Mouse (Mus musculus): ENCODE measurements around the gene Gm45062.

Gm45062 gene

GRCm38 (mm10) chr6:8368198-8368864 lies 109.1 kb downstream of the Gm45062 start:
- DNase-seq (ENCODE audit: low spot score): no peak

GRCm38 (mm10) chr6:8370624-8371023 lies 111.4 kb downstream of the Gm45062 start:
- DNase-seq (ENCODE audit: low spot score): no peak

GRCm38 (mm10) chr6:8373051-8373450 lies 113.8 kb downstream of the Gm45062 start:
- DNase-seq (ENCODE audit: low spot score): no peak

- no peak for DNase-seq (ENCODE audit: low spot score)
Measured at GRCm38 (mm10) chr6:8373851-8374250, 114.6 kb downstream of the Gm45062 start.

GRCm38 (mm10) chr6:8374290-8374689 lies 115.0 kb downstream of the Gm45062 start:
- no peak for DNase-seq (ENCODE audit: low spot score)

- no peak for DNase-seq (ENCODE audit: low spot score)
Measured at GRCm38 (mm10) chr6:8374712-8375111, 115.5 kb downstream of the Gm45062 start.

- DNase-seq (ENCODE audit: low spot score): no peak
Measured at GRCm38 (mm10) chr6:8376351-8376750, 117.1 kb downstream of the Gm45062 start.

- DNase-seq (ENCODE audit: low spot score): no peak
Measured at GRCm38 (mm10) chr6:8377667-8378066, 118.4 kb downstream of the Gm45062 start.

- DNase-seq (ENCODE audit: low spot score): no peak
Measured at GRCm38 (mm10) chr6:8389307-8389706, 130.1 kb downstream of the Gm45062 start.

- no peak for DNase-seq (ENCODE audit: low spot score)
Measured at GRCm38 (mm10) chr6:8390296-8390695, 131.0 kb downstream of the Gm45062 start.

- no peak for DNase-seq (ENCODE audit: low spot score)
Measured at GRCm38 (mm10) chr6:8390935-8391334, 131.7 kb downstream of the Gm45062 start.

- no peak for DNase-seq (ENCODE audit: low spot score)
Measured at GRCm38 (mm10) chr6:8393029-8393428, 133.8 kb downstream of the Gm45062 start.

GRCm38 (mm10) chr6:8394044-8394443 lies 134.8 kb downstream of the Gm45062 start:
- no peak for DNase-seq (ENCODE audit: low spot score)

- DNase-seq (ENCODE audit: low spot score): no peak
Measured at GRCm38 (mm10) chr6:8395061-8395460, 135.8 kb downstream of the Gm45062 start.

- no peak for DNase-seq (ENCODE audit: low spot score)
Measured at GRCm38 (mm10) chr6:8397252-8397651, 138.0 kb downstream of the Gm45062 start.

- DNase-seq (ENCODE audit: low spot score): no peak
Measured at GRCm38 (mm10) chr6:8399710-8400109, 140.5 kb downstream of the Gm45062 start.

- DNase-seq (ENCODE audit: low spot score): no peak
Measured at GRCm38 (mm10) chr6:8403127-8403526, 143.9 kb downstream of the Gm45062 start.

GRCm38 (mm10) chr6:8405844-8406243 lies 146.6 kb downstream of the Gm45062 start:
- no peak for DNase-seq (ENCODE audit: low spot score)

- no peak for DNase-seq (ENCODE audit: low spot score)
Measured at GRCm38 (mm10) chr6:8408332-8408731, 149.1 kb downstream of the Gm45062 start.

- DNase-seq (ENCODE audit: low spot score): no peak
Measured at GRCm38 (mm10) chr6:8409865-8410264, 150.6 kb downstream of the Gm45062 start.

- DNase-seq (ENCODE audit: low spot score): no peak
Measured at GRCm38 (mm10) chr6:8412845-8413598, 153.8 kb downstream of the Gm45062 start.

- no peak for DNase-seq (ENCODE audit: low spot score)
Measured at GRCm38 (mm10) chr6:8414020-8414419, 154.8 kb downstream of the Gm45062 start.

GRCm38 (mm10) chr6:8415823-8416222 lies 156.6 kb downstream of the Gm45062 start:
- DNase-seq (ENCODE audit: low spot score): no peak

All from yolk sac, embryonic 10.5 days (tissue).